Mouse (Mus musculus) embryo, embryonic 11 days (tissue): Measurements from ENCODE around the gene Fam171a2.
A peak's percentile ranks its signal among the peaks of the same experiment; 100 is the strongest.

Experiments used
- DNase-seq: peaks from one replicate; pipeline ENCODE4 v3.0.0-alpha.2; 2015

The Fam171a2 gene

DNA sequence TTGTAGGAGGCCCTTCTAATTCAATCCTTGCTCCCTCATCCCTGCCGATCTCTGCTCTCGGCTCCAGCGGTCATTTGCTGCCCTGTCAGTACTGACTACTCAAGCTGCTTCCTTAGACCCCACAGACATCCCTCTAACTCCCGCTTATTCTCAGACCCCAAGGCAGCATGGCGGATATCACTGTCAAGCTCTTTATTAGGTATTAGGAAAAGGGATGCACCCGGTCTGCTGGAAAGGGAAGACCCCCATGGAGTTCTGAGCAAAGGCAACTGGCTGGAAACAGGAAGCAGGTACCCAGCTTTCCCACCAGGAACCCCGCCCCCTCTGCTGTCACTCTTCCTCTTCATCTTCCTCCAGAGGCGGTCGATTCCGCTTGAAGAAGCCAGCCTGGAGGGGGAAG is 5.6 kb upstream of the Fam171a2 start:
- DNase-seq: peak; percentile 20

DNA sequence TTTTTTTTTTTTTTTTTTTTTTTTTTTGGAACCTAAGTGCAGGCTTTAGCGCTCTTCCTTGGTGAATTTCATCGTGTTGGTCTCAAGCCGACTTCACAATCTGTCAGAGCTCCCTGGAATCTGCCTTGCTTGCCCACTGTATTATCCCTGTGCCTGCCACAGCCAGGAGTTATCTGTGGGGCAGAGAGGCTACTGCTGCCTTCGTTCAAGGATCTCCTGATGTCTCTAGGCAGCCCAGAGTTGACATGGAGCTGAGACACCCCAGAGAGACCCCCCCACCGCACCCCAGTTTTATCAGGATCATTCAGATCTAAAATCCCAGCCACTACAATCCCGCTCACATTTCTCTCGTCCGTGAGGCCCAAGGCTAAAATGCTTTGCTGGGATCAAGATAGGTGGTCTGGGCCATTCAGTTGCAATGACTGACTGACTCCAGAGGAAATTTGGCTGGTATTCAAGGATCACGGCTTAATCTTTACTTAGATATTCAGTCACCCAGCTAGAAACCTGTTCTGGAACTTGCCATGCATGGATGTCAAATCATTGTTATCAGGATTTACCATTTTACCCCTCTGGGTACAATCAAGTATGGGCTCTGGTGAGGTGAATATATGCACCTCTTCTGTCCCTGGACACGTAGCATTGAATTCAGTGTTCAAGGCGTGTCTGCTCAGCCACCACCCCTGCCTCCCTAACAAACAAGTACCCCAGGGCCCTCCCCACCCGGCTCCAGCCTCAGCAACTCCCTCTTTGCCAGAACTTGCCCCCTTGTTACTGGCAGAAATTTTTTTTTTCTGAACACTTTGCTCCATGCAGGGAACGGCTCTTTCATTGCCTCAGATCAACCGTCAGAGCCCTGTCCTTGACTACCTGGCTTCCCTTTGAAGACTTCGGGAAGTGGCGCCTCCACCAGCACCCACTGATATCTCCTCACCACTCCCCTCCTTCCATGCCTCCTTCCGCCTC is 1.8 kb upstream of the Fam171a2 start:
- no peak for DNase-seq

GRCm38 (mm10) chr11:102448327-102448726 is 845 bp upstream of the Fam171a2 start:
- no peak for DNase-seq

DNA sequence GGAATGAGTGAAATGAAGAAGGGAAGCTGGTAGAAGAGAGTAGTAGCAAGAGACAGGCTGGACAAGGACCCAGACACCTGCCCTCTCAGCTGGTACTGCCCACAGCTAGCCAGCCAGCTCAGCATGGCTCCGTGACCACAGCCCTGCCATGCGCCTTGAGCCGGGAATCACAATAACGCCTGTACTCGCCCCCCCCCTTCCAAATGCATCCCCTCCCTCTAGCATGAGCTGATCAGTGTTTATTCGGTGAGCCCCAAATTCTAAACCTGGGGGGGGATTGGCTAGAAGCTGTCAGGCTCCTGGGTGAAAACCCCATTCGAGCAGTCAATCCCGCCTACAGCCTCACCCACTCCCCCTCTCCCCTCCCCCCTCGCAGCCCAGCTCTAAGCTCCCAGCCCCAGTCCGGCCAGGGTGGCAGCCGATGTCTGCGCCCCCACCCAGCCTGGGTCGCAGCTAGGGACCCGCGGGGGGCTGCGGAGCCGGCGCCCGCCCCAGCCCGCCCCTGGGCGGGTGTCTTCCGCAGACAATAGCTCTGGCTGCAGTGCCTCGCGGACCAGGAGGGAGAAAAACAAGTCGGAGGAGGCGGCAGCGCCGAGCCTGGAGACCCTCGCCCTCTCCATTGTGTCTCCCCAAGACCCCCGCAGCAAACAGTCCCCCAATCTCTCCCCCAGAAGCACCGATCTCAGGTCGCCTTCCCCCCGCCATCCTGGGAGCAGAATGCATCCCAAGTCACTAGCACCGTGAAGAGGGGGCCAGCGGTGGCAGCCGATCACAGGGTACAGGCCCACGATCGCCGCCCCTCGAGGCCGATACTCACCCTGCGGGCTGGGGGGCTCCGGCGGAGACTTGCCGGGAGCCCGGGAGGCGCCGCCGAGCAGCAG is 661 bp downstream of the Fam171a2 start:
- DNase-seq: peak; percentile 75

GRCm38 (mm10) chr11:102445891-102446361 is 1.6 kb downstream of the Fam171a2 start:
- DNase-seq: no peak

DNA sequence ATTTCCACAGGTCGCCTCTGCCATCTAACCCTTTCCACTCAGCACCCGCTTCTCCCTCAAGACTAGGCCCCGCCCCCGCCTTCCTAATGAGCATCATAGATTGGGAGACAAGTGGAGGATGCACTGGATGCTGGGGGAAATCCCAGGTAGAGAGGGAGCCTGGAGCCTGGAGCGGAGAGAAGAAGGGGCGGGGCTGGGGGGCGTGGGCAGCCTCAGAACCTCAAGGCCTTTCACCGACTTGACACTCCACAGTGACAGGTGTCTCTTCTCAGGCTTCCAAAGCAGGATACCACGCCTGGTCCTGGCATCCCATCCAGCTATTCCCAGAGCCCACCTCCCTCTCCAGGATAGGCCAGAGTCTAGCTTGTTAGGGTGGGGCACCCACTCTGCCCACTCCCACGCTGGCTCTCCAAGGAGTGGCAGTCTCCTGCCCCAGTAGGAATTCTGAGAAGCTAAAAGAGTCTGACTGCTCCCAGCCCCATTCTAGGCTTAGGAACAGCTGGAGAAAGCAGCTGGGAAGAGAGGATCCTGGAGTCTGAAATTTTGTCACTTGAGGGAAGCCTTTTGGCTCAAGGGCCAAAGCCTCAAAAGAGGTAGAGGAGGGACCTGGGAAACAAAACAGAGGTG is 2.1 kb downstream of the Fam171a2 start:
- peak; percentile 23 for DNase-seq

- peak; percentile 47 for DNase-seq
Observed at GRCm38 (mm10) chr11:102444781-102445180, 2.7 kb downstream of the Fam171a2 start.

DNA sequence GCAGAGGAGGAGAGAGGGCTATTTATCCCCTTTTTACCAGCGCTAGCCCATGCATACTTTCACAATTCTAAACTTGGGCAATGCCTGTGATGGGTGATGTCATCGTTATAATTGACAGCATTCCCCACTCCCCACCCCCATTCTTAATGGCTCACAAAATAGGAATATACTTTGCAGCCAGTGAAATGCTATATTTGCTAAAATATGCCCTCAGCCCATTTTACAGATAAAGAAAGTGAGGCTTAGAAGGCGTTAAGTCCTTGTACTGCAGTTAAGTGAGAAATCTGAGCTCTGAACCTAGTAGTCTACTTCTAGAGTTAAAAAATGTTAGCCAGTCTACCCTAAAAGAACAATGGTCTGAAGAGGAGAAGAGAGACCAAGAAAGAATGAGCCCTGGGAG is 3.2 kb downstream of the Fam171a2 start:
- no peak for DNase-seq

- DNase-seq: no peak
Observed at GRCm38 (mm10) chr11:102443740-102444139, 3.7 kb downstream of the Fam171a2 start.

- DNase-seq: no peak
Observed at GRCm38 (mm10) chr11:102442089-102442488, 5.4 kb downstream of the Fam171a2 start.

- DNase-seq: no peak
Observed at GRCm38 (mm10) chr11:102441434-102441833, 6.0 kb downstream of the Fam171a2 start.

DNA sequence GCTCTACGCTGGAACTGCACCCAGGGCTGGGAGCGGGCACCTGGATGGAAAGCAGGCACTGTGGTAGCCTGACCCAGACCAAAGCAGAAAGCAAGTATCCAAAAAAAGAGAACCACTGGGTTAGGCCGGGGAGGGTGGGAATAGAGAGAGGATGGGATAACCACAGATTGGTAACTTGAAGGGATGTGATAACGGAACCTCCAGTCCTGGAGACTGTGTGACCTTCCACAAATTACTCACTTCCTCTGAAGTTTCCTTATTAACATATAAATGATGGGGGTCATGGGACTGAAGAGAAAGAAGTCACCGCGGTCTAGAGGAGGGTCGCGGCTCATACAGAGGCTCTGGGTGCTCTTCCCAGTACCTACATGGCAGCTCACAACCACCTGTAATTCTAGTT is 7.2 kb downstream of the Fam171a2 start:
- DNase-seq: no peak

DNA sequence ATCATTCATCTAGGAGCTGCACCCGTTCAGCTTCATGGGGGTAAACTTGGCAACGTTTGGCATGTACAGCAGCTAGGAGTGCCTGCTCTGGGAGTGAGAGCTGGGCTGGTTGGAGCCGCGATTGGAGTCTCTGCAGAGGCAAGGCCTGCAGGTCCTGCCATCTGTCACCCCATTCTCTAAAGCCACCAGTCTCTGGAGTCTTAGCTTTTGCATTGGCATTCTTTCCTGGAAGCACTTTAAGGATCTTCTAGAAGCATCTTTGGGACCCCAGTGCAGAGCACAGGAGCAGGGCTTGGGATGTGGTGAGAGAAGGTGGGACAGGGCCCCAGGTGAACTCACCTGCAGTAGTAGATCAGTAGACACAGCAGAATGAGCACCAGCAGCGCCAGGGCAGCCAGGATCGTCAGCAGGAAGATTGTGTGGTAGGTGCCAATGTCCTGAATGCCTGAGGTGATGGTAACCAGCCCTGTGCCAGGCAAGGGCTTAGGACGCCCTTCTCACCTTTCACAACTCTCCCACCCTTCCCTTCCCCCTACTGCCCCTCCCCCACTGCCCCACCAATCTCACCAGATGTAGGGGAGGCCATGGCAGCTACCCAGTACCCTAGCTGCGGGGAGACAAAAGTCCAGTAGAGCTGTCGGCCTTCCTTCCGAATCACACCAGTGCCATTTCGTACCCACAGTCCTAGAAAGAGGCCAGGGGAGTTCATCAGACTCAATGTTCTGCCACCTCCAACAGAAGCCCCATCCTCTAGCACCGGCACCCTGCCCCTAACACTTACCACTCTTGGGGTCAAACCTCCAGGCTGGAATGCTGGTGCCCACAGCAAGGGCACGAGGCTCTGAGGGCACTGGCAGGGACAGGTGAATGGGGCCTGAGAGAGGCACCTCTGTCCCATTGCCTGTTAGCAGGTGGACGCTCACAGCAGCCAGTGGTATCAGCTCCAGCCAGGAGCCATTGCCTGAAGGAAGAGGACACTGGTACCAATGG is 8.1 kb downstream of the Fam171a2 start:
- no peak for DNase-seq

DNA sequence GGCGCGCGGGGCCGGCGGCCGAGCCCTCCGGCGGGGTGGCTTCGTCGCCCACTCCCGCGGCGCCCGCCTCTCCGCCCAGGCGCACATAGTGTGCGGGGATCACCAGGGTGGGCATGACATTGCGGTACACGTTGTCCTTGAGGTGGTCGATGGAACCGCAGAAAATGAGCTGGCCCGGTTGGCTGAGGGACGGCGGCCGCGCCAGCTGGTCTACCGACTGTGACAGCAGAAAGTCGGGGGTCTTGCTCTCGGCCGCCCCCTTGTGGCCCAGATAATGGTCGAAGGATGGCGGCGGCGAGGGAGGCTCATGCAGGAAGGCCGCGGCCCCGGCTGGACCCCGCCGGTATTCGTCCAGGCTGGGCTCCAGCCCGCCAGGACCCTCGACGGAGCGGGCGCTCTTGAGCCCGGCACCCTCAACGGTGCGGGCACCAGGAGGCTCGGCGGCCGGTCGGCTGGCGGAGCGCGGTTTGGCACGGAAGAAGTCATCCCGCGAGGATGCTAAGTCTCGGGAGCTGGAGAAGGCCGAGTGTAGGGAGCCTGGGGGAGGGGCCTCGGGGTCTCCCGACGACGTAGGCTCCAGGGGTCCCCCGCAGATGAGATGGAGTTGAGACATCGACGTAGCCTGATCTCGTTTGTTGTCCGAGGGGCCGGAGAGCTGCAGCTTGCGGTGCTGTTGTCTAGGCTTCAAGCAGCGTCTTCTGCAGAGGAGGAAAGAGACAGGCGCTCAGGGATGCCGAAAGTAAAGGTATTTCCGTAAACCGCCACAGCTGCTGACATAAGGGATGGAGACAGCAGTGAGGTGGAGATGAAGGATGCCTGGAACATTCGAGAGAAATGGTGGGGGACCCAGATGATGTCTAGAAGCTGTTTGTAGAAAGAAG is 9.0 kb downstream of the Fam171a2 start:
- DNase-seq: peak; percentile 90

DNA sequence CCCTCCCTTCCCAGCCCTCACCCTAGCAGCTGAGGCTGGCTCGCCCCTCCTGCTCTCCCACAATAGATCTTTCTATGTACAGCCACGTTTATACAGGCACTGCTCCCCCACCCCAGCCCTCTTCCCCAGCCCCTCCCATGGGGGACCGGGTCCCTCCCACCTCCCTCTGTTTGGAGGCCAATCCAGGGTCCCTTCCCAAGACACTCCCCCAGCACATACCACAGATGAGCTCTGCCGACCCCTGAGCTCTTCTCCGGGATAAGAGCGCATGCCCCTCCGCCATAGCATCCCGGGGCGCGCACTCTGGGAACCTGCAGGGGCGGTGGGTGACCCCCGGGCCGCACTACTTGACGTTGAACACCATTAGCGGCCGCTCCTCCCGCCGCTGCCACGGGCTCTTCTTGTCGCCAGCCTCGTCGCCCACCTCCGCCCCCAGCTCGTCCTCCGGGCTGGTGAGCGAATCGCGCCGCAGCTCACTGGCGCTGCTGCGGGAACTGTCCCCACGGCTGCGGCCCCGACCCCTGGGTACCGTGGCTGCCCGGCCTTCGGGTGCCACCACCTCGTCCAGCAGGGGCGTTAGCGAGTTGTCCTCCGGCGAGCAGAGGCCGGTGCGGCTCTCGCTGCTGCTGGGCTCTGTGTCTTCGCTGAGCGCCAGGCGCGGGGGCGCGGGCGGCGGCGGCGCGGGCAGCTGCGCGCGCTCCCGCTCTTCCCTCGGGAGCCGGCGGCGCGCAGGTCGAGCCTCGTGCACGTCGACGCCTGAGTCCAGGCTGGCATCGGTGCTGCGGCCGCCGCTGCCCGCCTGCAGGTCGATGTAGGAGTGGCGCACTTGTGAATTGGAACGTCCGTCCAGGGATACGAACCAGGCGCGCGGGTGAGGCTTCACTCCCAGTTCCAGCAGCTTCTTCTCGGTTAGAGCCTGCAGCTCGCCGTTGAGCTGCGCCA is 10.1 kb downstream of the Fam171a2 start:
- peak; percentile 83 for DNase-seq

DNA sequence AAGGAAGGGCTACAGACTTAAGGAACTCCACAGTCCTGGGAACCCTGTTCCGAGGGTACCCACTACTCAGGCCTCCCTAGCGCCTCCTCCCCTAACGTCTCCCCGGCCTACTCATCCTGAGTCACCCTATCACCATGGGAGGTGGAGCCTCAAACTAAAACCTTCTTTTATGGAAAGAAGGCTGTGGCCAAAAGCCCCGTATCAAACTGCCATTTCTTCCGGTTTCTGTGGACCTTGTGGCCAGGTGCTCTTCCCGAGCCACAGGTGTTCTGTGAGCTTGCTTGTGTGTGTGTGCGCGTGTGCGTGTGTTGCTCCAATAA is 11.1 kb downstream of the Fam171a2 start:
- DNase-seq: no peak

- DNase-seq: no peak
Observed at GRCm38 (mm10) chr11:102435754-102436470, 11.6 kb downstream of the Fam171a2 start.

DNA sequence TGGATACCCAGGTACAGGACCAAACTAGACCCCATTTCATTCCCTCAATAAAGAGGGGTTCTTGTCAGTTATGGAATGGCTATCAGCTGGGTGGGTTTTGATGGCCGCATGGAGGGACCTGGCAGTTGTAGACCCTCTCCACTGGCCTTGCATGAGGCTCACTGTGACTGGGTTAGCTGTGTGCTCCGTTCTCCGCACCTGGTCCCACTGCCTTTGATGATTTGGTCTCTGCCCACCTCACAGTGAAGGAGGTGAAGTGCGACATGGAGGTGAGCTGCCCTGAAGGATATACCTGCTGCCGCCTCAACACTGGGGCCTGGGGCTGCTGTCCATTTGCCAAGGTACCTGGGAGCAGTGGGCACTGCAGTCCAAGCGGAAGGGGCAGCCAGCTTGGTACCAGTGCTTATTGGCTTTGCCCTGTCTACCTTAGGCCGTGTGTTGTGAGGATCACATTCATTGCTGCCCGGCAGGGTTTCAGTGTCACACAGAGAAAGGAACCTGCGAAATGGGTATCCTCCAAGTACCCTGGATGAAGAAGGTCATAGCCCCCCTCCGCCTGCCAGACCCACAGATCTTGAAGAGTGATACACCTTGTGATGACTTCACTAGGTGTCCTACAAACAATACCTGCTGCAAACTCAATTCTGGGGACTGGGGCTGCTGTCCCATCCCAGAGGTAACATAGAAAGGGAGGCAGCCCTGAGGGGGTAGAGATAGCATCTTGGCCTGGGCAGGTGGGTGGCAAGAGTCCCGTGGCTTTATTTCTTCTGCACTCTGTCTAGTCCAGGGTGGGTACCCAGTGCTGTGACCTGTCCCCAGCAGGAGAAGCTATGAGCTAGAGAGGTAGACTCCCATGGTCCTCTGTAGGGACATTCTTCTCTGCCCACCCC is 12.4 kb downstream of the Fam171a2 start:
- no peak for DNase-seq
